29 mouse cellular contexts compared by ENCODE assay signal in genomic region chr1:58454316-58454715, GRCm38 (mm10). TPM values are rescaled to one million over a fixed set of nuclear protein-coding genes. Genes with fewer than 3 reads are reported as not detected.
DNase-seq lines count a peak whose midpoint lies in the region; ATAC-seq and TF ChIP-seq lines count a peak whose summit lies in the region.
"Had no signal": no experiment of that assay in that cellular context is flagged by ENCODE, and none has a peak within 500 bp of the region (broad histone marks: within the 10 kb centered on the region; RNA-seq: fewer than 3 reads in every experiment).

No protein-coding gene starts in this region.

- no peak overlapping the region for H3K9ac ChIP-seq in kidney, postnatal 0 days (ENCODE audit: low read depth, low read length)
- H3K9ac ChIP-seq in kidney, embryonic 15.5 days, result no peak overlapping the region
- no peak overlapping the region for H3K9ac ChIP-seq in forebrain, embryonic 13.5 days
- H3K9ac ChIP-seq: forebrain, embryonic 15.5 days; heart, embryonic 13.5 days; hindbrain, embryonic 15.5 days; intestine, embryonic 15.5 days; limb, embryonic 13.5 days; lung, embryonic 15.5 days; neural tube, embryonic 15.5 days had no signal

- H3K36me3 ChIP-seq in kidney, postnatal 0 days (ENCODE audit: insufficient read depth, low read length), result peaks cover 52% of the 10 kb centered on the region
- peaks cover 94% of the 10 kb centered on the region for H3K36me3 ChIP-seq in kidney, embryonic 15.5 days
- peaks cover 23% of the 10 kb centered on the region; the same call in 1 of the 2 replicates for H3K36me3 ChIP-seq in thymus, adult 2 months (ENCODE audit: control insufficient read depth, insufficient read depth, low read length)
- no peaks in the 10 kb centered on the region; the same call in none of the 2 replicates for H3K36me3 ChIP-seq in splenic B cell, adult 2 months (ENCODE audit: control insufficient read depth, insufficient read depth, low read length, poor library complexity, severe bottlenecking)
- H3K36me3 ChIP-seq in forebrain, embryonic 13.5 days (ENCODE audit: poor library complexity, severe bottlenecking), result peaks cover 90% of the 10 kb centered on the region

- no peak for ATAC-seq in kidney, postnatal 0 days (replicated peaks; ENCODE audit: low FRiP score, low read depth)
- ATAC-seq in kidney, embryonic 15.5 days (replicated peaks; ENCODE audit: low FRiP score), result no peak
- peak; percentile 90 for ATAC-seq in activated CD4-positive, CD25-positive, alpha-beta regulatory T cell, adult 4 months
- ATAC-seq in forebrain, embryonic 13.5 days, result no peak
- ATAC-seq: forebrain, embryonic 15.5 days; intestine, embryonic 15.5 days; Patski had no signal

- TF ChIP-seq POLR2A in thymus, adult 2 months (IDR thresholded peaks at IDR 0.05; ENCODE audit: control insufficient read depth, extremely low read depth, insufficient read depth, low read length, poor library complexity), result no peak

- no peaks in the 10 kb centered on the region for H3K9me3 ChIP-seq in kidney, postnatal 0 days (replicated peaks; ENCODE audit: low read length)
- H3K9me3 ChIP-seq in kidney, embryonic 15.5 days (replicated peaks), result no peaks in the 10 kb centered on the region
- H3K9me3 ChIP-seq in forebrain, embryonic 13.5 days (replicated peaks), result no peaks in the 10 kb centered on the region
- H3K9me3 ChIP-seq: forebrain, embryonic 15.5 days; heart, embryonic 13.5 days; hindbrain, embryonic 10.5 days; hindbrain, embryonic 15.5 days; intestine, embryonic 15.5 days; limb, embryonic 13.5 days; lung, embryonic 15.5 days; neural tube, embryonic 15.5 days had no signal

- no peak overlapping the region for H3K4me3 ChIP-seq in kidney, postnatal 0 days (replicated peaks; ENCODE audit: low read depth, low read length)
- H3K4me3 ChIP-seq in kidney, embryonic 15.5 days (replicated peaks), result no peak overlapping the region
- no peak overlapping the region for H3K4me3 ChIP-seq in thymus, adult 2 months (ENCODE audit: control insufficient read depth, insufficient read depth, low read length)
- H3K4me3 ChIP-seq in forebrain, embryonic 13.5 days, result no peak overlapping the region
- H3K4me3 ChIP-seq: forebrain, embryonic 15.5 days; heart, embryonic 13.5 days; hindbrain, embryonic 10.5 days; hindbrain, embryonic 15.5 days; intestine, embryonic 15.5 days; limb, embryonic 13.5 days; lung, embryonic 15.5 days; neural tube, embryonic 15.5 days had no signal

- no peaks in the 10 kb centered on the region for H3K27me3 ChIP-seq in kidney, postnatal 0 days (ENCODE audit: insufficient read depth, low read length)
- H3K27me3 ChIP-seq in kidney, embryonic 15.5 days, result no peaks in the 10 kb centered on the region
- H3K27me3 ChIP-seq in thymus, adult 2 months (ENCODE audit: control insufficient read depth, insufficient read depth, low read length), result no peaks in the 10 kb centered on the region
- H3K27me3 ChIP-seq in splenic B cell, adult 2 months (ENCODE audit: control insufficient read depth, insufficient read depth, low read length, poor library complexity, severe bottlenecking), result no peaks in the 10 kb centered on the region
- H3K27me3 ChIP-seq in forebrain, embryonic 13.5 days, result no peaks in the 10 kb centered on the region
- H3K27me3 ChIP-seq: forebrain, embryonic 15.5 days; heart, embryonic 13.5 days; hindbrain, embryonic 15.5 days; intestine, embryonic 15.5 days; limb, embryonic 13.5 days; lung, embryonic 15.5 days; neural tube, embryonic 15.5 days; Patski had no signal

- 83% methylated on average over 6 of the region's 6 CpGs for WGBS in kidney, postnatal 0 days
- WGBS in kidney, embryonic 15.5 days, result 83% methylated on average over 6 of the region's 6 CpGs
- 88% methylated on average over 6 of the region's 6 CpGs for WGBS in thymus, adult 2 months
- 94% methylated on average over 6 of the region's 6 CpGs for WGBS in forebrain, embryonic 13.5 days

- DNase-seq in kidney, postnatal 0 days (ENCODE audit: low spot score), result no peak
- peak; percentile 9 for DNase-seq in thymus, postnatal 25 days
- DNase-seq in thymus, adult 2 months, result no peak
- peak; percentile 65 for DNase-seq in splenic B cell, adult 2 months (ENCODE audit: low read depth, low spot score)
- no peak for DNase-seq in left cerebral cortex, adult 9 months (ENCODE audit: low spot score in 2 of 2)
- DNase-seq: adrenal gland, postnatal 36 days; cerebellum, adult 18-20 months; cerebellum, postnatal 10 days; heart, postnatal 10 days; kidney, adult 8-10 months; kidney, postnatal 14 days; midbrain, embryonic 14.5 days; right cerebral cortex, adult 18-20 months; thymus, adult 18-20 months; thymus, postnatal 4 days had no signal

- H3K27ac ChIP-seq in kidney, postnatal 0 days, result peak overlapping the region; percentile 1; the same call in 1 of the 2 replicates
- H3K27ac ChIP-seq in kidney, embryonic 15.5 days, result no peak overlapping the region
- H3K27ac ChIP-seq in thymus, adult 2 months (ENCODE audit: control insufficient read depth, insufficient read depth, low read length), result no peak overlapping the region
- H3K27ac ChIP-seq in forebrain, embryonic 13.5 days, result no peak overlapping the region
- H3K27ac ChIP-seq: forebrain, embryonic 15.5 days; heart, embryonic 13.5 days; hindbrain, embryonic 10.5 days; hindbrain, embryonic 15.5 days; intestine, embryonic 15.5 days; limb, embryonic 13.5 days; lung, embryonic 15.5 days; neural tube, embryonic 15.5 days; stomach, postnatal 0 days had no signal

- H3K4me1 ChIP-seq in kidney, postnatal 0 days (replicated peaks; ENCODE audit: insufficient read depth, low read length), result no peaks in the 10 kb centered on the region
- no peaks in the 10 kb centered on the region for H3K4me1 ChIP-seq in kidney, embryonic 15.5 days
- no peaks in the 10 kb centered on the region for H3K4me1 ChIP-seq in thymus, adult 2 months (replicated peaks; ENCODE audit: control insufficient read depth, insufficient read depth, low read length)
- no peaks in the 10 kb centered on the region for H3K4me1 ChIP-seq in forebrain, embryonic 13.5 days
- H3K4me1 ChIP-seq: forebrain, embryonic 15.5 days; hindbrain, embryonic 10.5 days; hindbrain, embryonic 15.5 days; intestine, embryonic 15.5 days; limb, embryonic 13.5 days; lung, embryonic 15.5 days; neural tube, embryonic 15.5 days had no signal

- H3K4me2 ChIP-seq in kidney, postnatal 0 days (ENCODE audit: low read length), result no peak overlapping the region
- H3K4me2 ChIP-seq in kidney, embryonic 15.5 days, result no peak overlapping the region
- no peak overlapping the region for H3K4me2 ChIP-seq in forebrain, embryonic 13.5 days
- H3K4me2 ChIP-seq: forebrain, embryonic 15.5 days; heart, embryonic 13.5 days; hindbrain, embryonic 15.5 days; intestine, embryonic 15.5 days; limb, embryonic 13.5 days; liver, embryonic 11.5 days; lung, embryonic 15.5 days; neural tube, embryonic 15.5 days had no signal

- TF ChIP-seq CTCF in kidney, postnatal 0 days (IDR thresholded peaks at IDR 0.05; ENCODE audit: low read depth), result no peak
- no peak for TF ChIP-seq CTCF in thymus, adult 2 months (IDR thresholded peaks at IDR 0.05; ENCODE audit: borderline replicate concordance, control insufficient read depth, extremely low read depth, insufficient read depth, low read length, poor library complexity)

RNA-seq across cellular contexts. Expression of gene Ppil3, which starts 9.0 kb away (rescaled TPM):
- polyA plus RNA-seq in kidney, postnatal 0 days (2015; fragmentation: Nextera tagmentation; extraction: Ambion mirVana), result 52.6 and 53.3 TPM in 2 replicates
- polyA plus RNA-seq in kidney, embryonic 15.5 days (2015; fragmentation: Nextera tagmentation; extraction: Ambion mirVana), result 52.0 and 58.5 TPM in 2 replicates
- 19.6 and 30.4 TPM in 2 replicates for polyA plus RNA-seq in thymus, adult 2 months (2012; rRNA removed)
- 10 to 100 TPM; 61.9 to 77.3 TPM for polyA plus RNA-seq in activated CD4-positive, CD25-positive, alpha-beta regulatory T cell, adult 4 months (2017; shearing (Covaris generic))
- polyA plus RNA-seq in forebrain, embryonic 13.5 days (2015; fragmentation: Nextera tagmentation; extraction: Ambion mirVana), result 54.2 and 54.6 TPM in 2 replicates

RNA-seq across cellular contexts. Expression of gene Nif3l1, which starts 9.4 kb away (rescaled TPM):
- 33.6 and 36.4 TPM in 2 replicates for polyA plus RNA-seq in kidney, postnatal 0 days (2015; fragmentation: Nextera tagmentation; extraction: Ambion mirVana)
- 44.7 and 46.7 TPM in 2 replicates for polyA plus RNA-seq in kidney, embryonic 15.5 days (2015; fragmentation: Nextera tagmentation; extraction: Ambion mirVana)
- polyA plus RNA-seq in thymus, adult 2 months (2012; rRNA removed), result 18.6 and 19.0 TPM in 2 replicates
- 10 to 100 TPM; 40.1 to 58.3 TPM for polyA plus RNA-seq in activated CD4-positive, CD25-positive, alpha-beta regulatory T cell, adult 4 months (2017; shearing (Covaris generic))
- polyA plus RNA-seq in forebrain, embryonic 13.5 days (2015; fragmentation: Nextera tagmentation; extraction: Ambion mirVana), result 64.1 and 64.8 TPM in 2 replicates

RNA-seq across cellular contexts. Expression of gene Clk1, which starts 30.4 kb away (rescaled TPM):
- 171 and 175 TPM in 2 replicates for polyA plus RNA-seq in kidney, postnatal 0 days (2015; fragmentation: Nextera tagmentation; extraction: Ambion mirVana)
- polyA plus RNA-seq in kidney, embryonic 15.5 days (2015; fragmentation: Nextera tagmentation; extraction: Ambion mirVana), result 185 and 199 TPM in 2 replicates
- polyA plus RNA-seq in thymus, adult 2 months (2012; rRNA removed), result 85.3 and 112 TPM in 2 replicates
- 100 to 1,000 TPM; 355 to 452 TPM for polyA plus RNA-seq in activated CD4-positive, CD25-positive, alpha-beta regulatory T cell, adult 4 months (2017; shearing (Covaris generic))
- 165 and 177 TPM in 2 replicates for polyA plus RNA-seq in forebrain, embryonic 13.5 days (2015; fragmentation: Nextera tagmentation; extraction: Ambion mirVana)

RNA-seq across cellular contexts. Expression of gene Orc2, which starts 50.6 kb away (rescaled TPM):
- 23.4 and 23.9 TPM in 2 replicates for polyA plus RNA-seq in kidney, postnatal 0 days (2015; fragmentation: Nextera tagmentation; extraction: Ambion mirVana)
- 31.7 and 33.3 TPM in 2 replicates for polyA plus RNA-seq in kidney, embryonic 15.5 days (2015; fragmentation: Nextera tagmentation; extraction: Ambion mirVana)
- 22.9 and 28.1 TPM in 2 replicates for polyA plus RNA-seq in thymus, adult 2 months (2012; rRNA removed)
- 10 to 100 TPM; 14.5 to 24.7 TPM for polyA plus RNA-seq in activated CD4-positive, CD25-positive, alpha-beta regulatory T cell, adult 4 months (2017; shearing (Covaris generic))
- 34.0 and 40.1 TPM in 2 replicates for polyA plus RNA-seq in forebrain, embryonic 13.5 days (2015; fragmentation: Nextera tagmentation; extraction: Ambion mirVana)

Comparison
In these comparisons a context has a peak if more than half of its experiments do, and no peak if none do; other contexts are left out.
1. DNase-seq: peak in thymus, postnatal 25 days (single experiment) and splenic B cell, adult 2 months (single experiment); none in kidney, postnatal 0 days (single experiment), thymus, adult 2 months (single experiment) and left cerebral cortex, adult 9 months (0 of 2).